Mouse (Mus musculus) neural tube, embryonic 15.5 days (tissue): ENCODE results near the gene Fam160a1. TPM values are rescaled to one million over a fixed set of nuclear protein-coding genes. Genes with fewer than 3 reads are reported as not detected.

Source experiments
- ATAC-seq: fragments of 200-750 bp; cut with Nextera tagmentation; 2 replicates; pipeline ENCODE4 v1.8.0; 2017; ENCODE audit warnings: mild to moderate bottlenecking, moderate TSS enrichment, moderate library complexity; ENCODE audit not compliant: low FRiP score
- H3K27ac ChIP-seq: fragments of 300-500 bp; sonication (generic); replicated peaks from 2 replicates; pipeline ENCODE4 v1.5.1; 2015; ENCODE audit warnings: mild to moderate bottlenecking, inconsistent platforms
- H3K27me3 ChIP-seq: fragments of 300-500 bp; sonication (generic); replicated peaks from 2 replicates; pipeline ENCODE4 v1.6.1; 2015; ENCODE audit warnings: inconsistent platforms
- H3K36me3 ChIP-seq: fragments of 300-500 bp; sonication (generic); 2 replicates; pipeline ENCODE4 v1.6.1; 2015; ENCODE audit warnings: inconsistent platforms
- H3K4me1 ChIP-seq: fragments of 300-500 bp; sonication (generic); 2 replicates; pipeline ENCODE4 v1.6.1; 2015; ENCODE audit warnings: inconsistent platforms
- H3K4me2 ChIP-seq: fragments of 300-500 bp; sonication (generic); 2 replicates; pipeline ENCODE4 v1.6.1; 2015; ENCODE audit warnings: inconsistent platforms, mild to moderate bottlenecking, moderate library complexity
- H3K4me3 ChIP-seq: fragments of 300-500 bp; sonication (generic); replicated peaks from 2 replicates; pipeline ENCODE4 v1.5.1; 2015; ENCODE audit warnings: mild to moderate bottlenecking, inconsistent platforms
- H3K9ac ChIP-seq: fragments of 300-500 bp; sonication (generic); replicated peaks from 2 replicates; pipeline ENCODE4 v1.6.1; 2015; ENCODE audit warnings: mild to moderate bottlenecking, inconsistent platforms
- H3K9me3 ChIP-seq: fragments of 300-500 bp; sonication (generic); replicated peaks from 2 replicates; pipeline ENCODE4 v1.6.1; 2016; ENCODE audit warnings: inconsistent platforms
- WGBS: fragments of 180-500 bp; shearing (Covaris S2); methylation state at CpG from one replicate; pipeline ENCODE4 v1.1.7; 2015; ENCODE audit warnings: mixed read lengths; 5-methylcytosine and 5-hydroxymethylcytosine counted together
- polyA plus RNA-seq: library from polyadenylated mRNA; unstranded; fragments of >200 nt; fragmentation: Nextera tagmentation; extraction: Ambion mirVana; gene quantifications from 2 replicates; pipeline ENCODE4 v1.2.1, GENCODE M21; 2015

The Fam160a1 gene
- polyA plus RNA-seq, 1 experiment from 2014 or later = 0.31 TPM

DNA sequence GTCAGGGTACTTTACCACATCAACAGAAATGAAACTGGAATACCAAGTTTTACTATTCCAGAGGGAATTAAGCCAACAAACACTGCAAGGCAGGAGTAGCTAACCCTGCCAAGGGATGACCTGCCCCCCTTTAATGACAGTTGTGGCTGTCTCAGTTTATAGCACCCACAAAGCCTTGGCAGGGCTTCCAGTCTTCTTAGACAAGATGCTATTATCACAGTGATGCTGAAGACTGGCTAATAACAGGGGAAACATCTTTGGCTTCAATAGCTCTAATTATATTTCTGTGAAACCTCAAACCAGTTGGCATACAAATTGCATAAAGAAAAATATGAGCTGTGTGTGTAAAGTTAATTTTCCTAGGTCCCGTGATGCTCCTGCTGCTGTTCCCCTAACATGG is 29.2 kb upstream of the Fam160a1 start:
- 67% methylated on average over 1 of the region's 1 CpGs for WGBS
- Histone ChIP-seq H3K27ac (no peak overlapping the region), H3K27me3 (no peaks in the 10 kb centered on the region), H3K36me3 (no peaks in the 10 kb centered on the region), H3K4me1 (peaks cover 16% of the 10 kb centered on the region), H3K4me3 (no peak overlapping the region), H3K9me3 (no peaks in the 10 kb centered on the region), H3K9ac (no peak overlapping the region), H3K4me2 (no peak overlapping the region)
- no peak for ATAC-seq

DNA sequence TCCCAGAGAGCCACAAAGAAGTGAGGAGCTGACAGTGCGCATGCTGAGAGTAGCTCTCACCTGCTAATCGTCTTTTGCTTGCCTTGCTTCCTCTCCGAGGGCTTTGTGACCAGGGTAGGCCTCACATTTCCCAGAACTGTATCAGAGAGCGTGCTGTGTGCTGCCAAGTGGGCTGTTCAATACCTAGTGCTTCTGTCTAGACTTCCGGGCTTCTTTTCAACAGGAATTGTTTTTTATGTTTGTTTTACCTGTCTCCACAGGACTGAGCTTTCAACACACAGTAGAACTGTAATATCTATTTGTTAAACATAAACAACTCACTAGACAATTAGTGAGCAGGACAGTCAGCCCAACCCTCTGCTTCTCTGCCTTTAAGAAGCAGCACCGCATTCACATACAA is 28.2 kb upstream of the Fam160a1 start:
- Histone ChIP-seq H3K4me2 (no peak overlapping the region), H3K36me3 (no peaks in the 10 kb centered on the region), H3K9me3 (no peaks in the 10 kb centered on the region), H3K4me3 (no peak overlapping the region), H3K27ac (no peak overlapping the region), H3K27me3 (no peaks in the 10 kb centered on the region), H3K4me1 (peaks cover 16% of the 10 kb centered on the region), H3K9ac (no peak overlapping the region)
- WGBS = 90% methylated on average over 6 of the region's 6 CpGs
- ATAC-seq = no peak

DNA sequence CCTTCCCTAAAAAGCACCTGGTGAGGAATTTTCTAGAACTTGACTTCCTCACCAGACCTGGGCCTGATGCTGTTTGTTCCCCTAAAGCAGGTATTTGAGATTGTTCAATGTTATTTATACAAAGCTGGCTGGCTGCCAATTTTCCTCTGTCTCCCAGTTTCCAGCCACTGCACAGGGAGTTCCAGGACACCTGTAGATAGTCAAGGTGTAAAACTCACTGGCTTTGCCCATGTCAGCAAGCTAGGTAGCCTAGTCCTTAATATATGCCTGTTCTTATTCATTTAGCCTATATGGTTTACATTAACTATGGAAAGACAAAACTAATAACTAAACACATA is 25.8 kb upstream of the Fam160a1 start:
- H3K9ac ChIP-seq = no peak overlapping the region

DNA sequence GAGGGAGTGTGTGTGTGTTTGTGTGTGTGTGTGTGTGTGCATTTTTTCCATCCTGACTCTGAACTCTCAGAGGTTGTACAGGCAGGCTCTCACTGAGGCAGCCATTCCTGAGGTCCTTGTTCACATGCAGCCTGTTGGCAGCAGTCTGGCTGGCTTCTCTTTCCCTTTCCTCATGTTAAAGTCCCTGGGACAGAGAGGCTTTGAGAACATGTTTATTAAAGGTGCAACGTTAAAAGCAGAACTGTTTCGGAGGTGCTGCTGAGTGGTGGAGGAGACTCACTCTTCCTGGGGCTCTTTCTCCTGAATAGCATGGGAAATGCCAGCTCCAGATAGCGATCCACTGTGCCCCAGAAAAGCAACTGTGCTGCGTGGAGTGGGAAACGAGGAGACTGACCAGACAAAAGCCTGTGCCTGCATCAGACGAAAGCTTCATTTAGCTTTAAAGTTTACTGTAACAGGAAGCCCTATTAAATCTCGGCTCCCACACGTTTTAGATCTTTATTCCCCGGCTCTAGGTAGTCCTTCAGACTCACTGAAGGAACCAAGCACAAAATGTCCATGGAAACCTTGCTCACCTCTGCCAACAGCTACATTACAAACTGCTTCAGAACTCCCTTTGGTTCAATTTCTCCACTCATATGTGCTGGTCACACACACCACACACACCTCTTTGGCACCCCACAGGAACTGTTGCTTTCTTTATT is 25.2 kb upstream of the Fam160a1 start:
- no peak overlapping the region for H3K4me2 ChIP-seq
- H3K27me3 ChIP-seq = no peaks in the 10 kb centered on the region
- H3K27ac ChIP-seq = peak overlapping the region; percentile 54
- no peak overlapping the region for H3K4me3 ChIP-seq
- H3K9me3 ChIP-seq = no peaks in the 10 kb centered on the region
- ATAC-seq = no peak; the same call in 1 of the 2 replicates
- 44% methylated on average over 9 of the region's 9 CpGs for WGBS
- peaks cover 20% of the 10 kb centered on the region for H3K4me1 ChIP-seq
- no peak overlapping the region for H3K9ac ChIP-seq
- H3K36me3 ChIP-seq = no peaks in the 10 kb centered on the region

More for the DNA sequence above, 25.8 kb upstream of the Fam160a1 start:
- H3K4me3 ChIP-seq = no peak overlapping the region
- H3K36me3 ChIP-seq = no peaks in the 10 kb centered on the region
- no peaks in the 10 kb centered on the region for H3K9me3 ChIP-seq
- ATAC-seq = no peak
- peaks cover 16% of the 10 kb centered on the region for H3K4me1 ChIP-seq
- H3K4me2 ChIP-seq = no peak overlapping the region
- no peak overlapping the region for H3K27ac ChIP-seq
- no peaks in the 10 kb centered on the region for H3K27me3 ChIP-seq

DNA sequence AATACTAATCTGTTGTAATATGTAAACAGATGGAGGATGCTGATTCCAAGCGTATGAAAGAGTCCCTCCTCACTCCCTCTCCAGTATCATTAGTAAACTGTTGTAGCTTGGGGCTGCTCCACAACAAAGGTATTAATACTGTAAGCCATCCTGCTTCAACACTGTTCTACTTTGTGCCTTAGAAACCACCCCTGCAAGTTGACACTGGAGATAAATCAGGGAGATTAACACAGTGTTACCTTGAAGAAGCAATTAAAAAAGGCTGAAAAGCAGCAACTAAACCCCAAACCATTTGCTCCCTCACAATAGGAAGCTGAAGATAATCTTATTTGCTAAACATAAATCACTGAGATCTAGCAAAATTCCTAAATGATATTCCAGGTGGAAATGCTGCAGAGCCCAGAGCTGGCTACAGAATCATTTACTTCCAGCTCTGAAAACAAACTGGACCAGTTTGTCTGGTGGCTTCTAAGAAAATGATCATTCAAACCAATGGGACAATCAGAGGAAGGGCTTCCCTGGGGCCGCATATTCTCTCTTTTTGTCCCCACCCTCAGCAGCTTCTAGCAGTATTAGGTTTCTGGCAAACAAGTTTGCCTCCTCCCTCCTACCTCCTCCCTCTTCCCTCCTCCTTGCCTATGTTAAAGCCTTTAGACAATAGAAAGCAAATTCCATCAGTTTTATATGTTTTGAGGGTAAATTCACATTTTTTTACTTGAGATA is 24.5 kb upstream of the Fam160a1 start:
- peaks cover 20% of the 10 kb centered on the region for H3K4me1 ChIP-seq
- no peaks in the 10 kb centered on the region for H3K9me3 ChIP-seq
- H3K9ac ChIP-seq = no peak overlapping the region
- H3K4me3 ChIP-seq = no peak overlapping the region
- 29% methylated on average over 2 of the region's 2 CpGs for WGBS
- no peak overlapping the region for H3K4me2 ChIP-seq
- no peaks in the 10 kb centered on the region for H3K36me3 ChIP-seq
- no peaks in the 10 kb centered on the region for H3K27me3 ChIP-seq
- H3K27ac ChIP-seq = peak overlapping the region; percentile 54
- no peak; the same call in 1 of the 2 replicates for ATAC-seq

DNA sequence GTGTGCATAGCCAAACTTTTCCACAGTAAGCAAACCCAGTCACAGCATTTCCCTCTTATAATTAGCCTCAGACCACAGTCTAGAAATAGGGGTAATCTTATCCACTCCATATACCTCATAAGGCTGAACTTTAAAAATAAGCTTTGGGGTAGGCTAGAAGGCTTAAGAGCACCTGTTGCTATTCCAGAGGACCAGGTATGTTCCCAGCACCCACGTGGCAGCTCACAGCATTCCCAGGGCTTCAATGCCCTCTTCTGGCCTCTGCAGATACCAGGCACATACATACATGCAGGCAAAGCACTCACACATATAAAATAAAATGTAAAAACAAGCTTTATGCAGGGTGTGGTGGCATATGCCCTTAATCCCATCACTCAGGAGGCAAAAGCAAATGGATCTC is 16.5 kb upstream of the Fam160a1 start:
- peaks cover 14% of the 10 kb centered on the region for H3K4me1 ChIP-seq
- H3K9ac ChIP-seq = no peak overlapping the region
- H3K4me3 ChIP-seq = no peak overlapping the region
- no peaks in the 10 kb centered on the region for H3K9me3 ChIP-seq
- H3K27me3 ChIP-seq = no peaks in the 10 kb centered on the region
- H3K36me3 ChIP-seq = no peaks in the 10 kb centered on the region
- H3K27ac ChIP-seq = no peak overlapping the region
- 81% methylated on average over 1 of the region's 1 CpGs for WGBS
- ATAC-seq = no peak
- H3K4me2 ChIP-seq = no peak overlapping the region

DNA sequence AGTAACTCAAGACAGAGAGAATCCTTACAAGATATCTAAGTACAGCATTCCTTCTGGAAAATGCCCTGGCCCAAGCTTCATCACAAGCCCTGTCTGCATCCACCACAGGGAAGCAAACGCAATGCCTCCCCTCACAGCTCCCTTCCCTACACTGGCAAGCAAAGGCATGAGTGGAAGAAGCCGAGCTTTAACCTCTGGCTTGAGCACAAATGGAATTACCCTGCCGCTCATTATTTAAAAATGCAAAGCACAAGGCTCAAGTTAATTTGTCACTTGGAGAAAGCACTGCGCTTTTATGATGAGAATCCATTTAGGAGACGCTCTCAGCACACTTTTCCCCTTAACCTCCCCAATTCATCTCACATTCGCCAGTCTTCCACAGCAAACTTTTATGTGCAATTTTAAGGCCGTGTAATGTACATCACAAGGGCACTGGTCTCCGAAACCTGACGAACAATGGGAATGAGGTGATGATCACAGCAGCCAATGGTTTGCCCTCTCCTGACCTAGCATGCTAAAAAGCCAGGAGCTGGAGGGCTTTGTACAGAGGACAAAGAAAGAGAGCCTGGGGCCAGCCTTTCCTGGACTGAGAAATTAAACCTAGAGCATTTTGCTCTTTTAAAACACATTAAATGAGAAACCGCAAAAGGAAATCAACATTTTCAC is 15.5 kb upstream of the Fam160a1 start:
- H3K4me2 ChIP-seq = peak overlapping the region; percentile 1; the same call in 1 of the 2 replicates
- no peaks in the 10 kb centered on the region for H3K36me3 ChIP-seq
- WGBS = 22% methylated on average over 10 of the region's 10 CpGs
- H3K27ac ChIP-seq = 0 out of 2 replicates have a peak overlapping the region, but pooled peaks have one; percentile 45
- H3K9ac ChIP-seq = no peak overlapping the region
- H3K9me3 ChIP-seq = no peaks in the 10 kb centered on the region
- peaks cover 11% of the 10 kb centered on the region for H3K4me1 ChIP-seq
- no peaks in the 10 kb centered on the region for H3K27me3 ChIP-seq
- no peak for ATAC-seq
- no peak overlapping the region for H3K4me3 ChIP-seq

DNA sequence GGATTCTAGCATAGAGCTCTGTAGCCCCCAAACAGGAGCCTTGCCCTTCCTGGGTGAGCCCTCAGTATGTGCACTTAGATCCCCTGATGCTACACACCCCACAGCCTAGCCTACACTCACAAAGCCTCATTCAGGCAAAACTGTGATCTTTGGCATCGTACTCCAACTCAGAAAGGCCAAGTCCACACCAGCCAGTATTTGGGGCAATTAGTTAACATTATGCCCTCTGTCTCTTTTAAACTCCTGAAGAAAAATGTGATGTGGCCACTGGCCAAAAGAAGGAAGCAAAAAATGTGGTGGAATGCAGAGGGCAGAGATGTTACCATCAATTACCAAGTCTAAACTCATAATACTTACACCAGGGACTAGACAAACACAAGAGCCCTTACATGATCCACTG is 14.7 kb upstream of the Fam160a1 start:
- H3K9ac ChIP-seq = no peak overlapping the region
- peaks cover 10% of the 10 kb centered on the region; the same call in 1 of the 2 replicates for H3K4me1 ChIP-seq
- H3K4me2 ChIP-seq = no peak overlapping the region
- no peaks in the 10 kb centered on the region for H3K9me3 ChIP-seq
- no peak overlapping the region for H3K4me3 ChIP-seq
- 80% methylated on average over 1 of the region's 1 CpGs for WGBS
- no peaks in the 10 kb centered on the region for H3K36me3 ChIP-seq
- H3K27ac ChIP-seq = no peak overlapping the region
- no peaks in the 10 kb centered on the region for H3K27me3 ChIP-seq
- no peak for ATAC-seq

DNA sequence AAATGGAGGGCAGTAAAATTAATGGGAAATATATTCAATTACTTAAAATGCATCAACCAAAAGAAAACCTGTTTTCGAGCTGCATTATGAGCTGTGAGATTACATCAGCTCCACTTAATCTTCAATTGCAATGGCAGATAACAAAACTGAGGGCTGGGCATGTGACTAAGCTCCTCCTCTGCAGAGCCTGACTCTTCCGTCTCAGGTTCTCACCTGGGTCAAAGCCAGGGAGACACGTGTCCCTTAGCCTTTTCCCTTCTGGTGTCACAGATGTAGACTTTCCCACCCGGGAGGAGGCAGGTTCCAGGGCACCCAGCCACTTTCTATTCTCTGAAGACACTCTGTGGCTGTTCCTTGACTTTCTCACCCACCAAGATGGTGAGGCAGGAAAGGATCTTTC is 12.0 kb upstream of the Fam160a1 start:
- ATAC-seq = no peak

DNA sequence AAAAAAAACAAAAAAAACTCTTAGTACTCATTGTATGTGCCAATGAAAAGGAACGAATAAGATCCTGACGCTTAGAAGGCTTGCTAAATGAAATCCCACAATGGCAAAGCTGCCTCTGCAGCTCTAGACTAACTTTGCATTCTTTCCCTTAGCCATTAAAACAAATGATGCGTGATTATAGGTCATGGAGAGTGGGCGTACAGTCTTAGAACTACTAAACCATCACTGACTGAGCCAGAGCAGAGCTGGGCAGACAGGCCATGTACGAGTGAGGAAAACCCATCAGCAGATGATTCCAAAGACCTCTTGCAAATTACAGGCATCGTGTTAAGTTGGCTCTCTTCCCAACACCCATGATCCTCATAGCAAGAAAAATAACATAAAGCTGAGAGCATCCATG is 10.7 kb upstream of the Fam160a1 start:
- ATAC-seq = no peak
- H3K4me3 ChIP-seq = no peak overlapping the region
- no peaks in the 10 kb centered on the region for H3K36me3 ChIP-seq
- peaks cover 8% of the 10 kb centered on the region; the same call in 1 of the 2 replicates for H3K4me1 ChIP-seq
- H3K27me3 ChIP-seq = no peaks in the 10 kb centered on the region
- no peaks in the 10 kb centered on the region for H3K9me3 ChIP-seq
- H3K9ac ChIP-seq = no peak overlapping the region
- 27% methylated on average over 6 of the region's 6 CpGs for WGBS
- H3K27ac ChIP-seq = no peak overlapping the region
- H3K4me2 ChIP-seq = no peak overlapping the region

More for the DNA sequence above, 12.0 kb upstream of the Fam160a1 start:
- Histone ChIP-seq H3K27ac (no peak overlapping the region), H3K9ac (no peak overlapping the region), H3K27me3 (no peaks in the 10 kb centered on the region), H3K4me1 (peaks cover 10% of the 10 kb centered on the region; the same call in 1 of the 2 replicates), H3K9me3 (no peaks in the 10 kb centered on the region), H3K4me2 (no peak overlapping the region), H3K4me3 (no peak overlapping the region), H3K36me3 (no peaks in the 10 kb centered on the region)
- 67% methylated on average over 4 of the region's 4 CpGs for WGBS

DNA sequence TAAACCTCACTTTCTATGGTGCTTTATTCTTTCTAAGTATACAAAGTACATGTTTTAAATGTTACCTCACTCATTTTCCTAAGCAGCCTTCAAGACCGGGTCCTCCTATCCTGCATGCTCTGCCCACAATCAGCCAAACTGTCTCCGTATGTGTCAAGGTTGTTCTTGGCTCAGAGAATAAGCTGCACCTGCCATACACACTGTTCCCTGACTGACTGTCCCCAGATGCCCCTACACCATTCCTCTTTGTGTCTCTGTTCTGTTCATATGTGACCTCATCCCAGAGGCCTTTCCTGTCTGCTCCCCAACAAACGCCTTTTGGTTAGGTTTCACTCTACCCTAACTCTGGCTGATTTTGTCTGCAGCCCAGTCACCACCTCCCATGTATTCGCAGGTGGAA is 10.2 kb upstream of the Fam160a1 start:
- no peaks in the 10 kb centered on the region for H3K9me3 ChIP-seq
- H3K27ac ChIP-seq = no peak overlapping the region
- WGBS = 59% methylated on average over 4 of the region's 4 CpGs
- no peaks in the 10 kb centered on the region for H3K36me3 ChIP-seq
- H3K4me3 ChIP-seq = no peak overlapping the region
- no peak overlapping the region for H3K4me2 ChIP-seq
- no peaks in the 10 kb centered on the region for H3K27me3 ChIP-seq
- H3K9ac ChIP-seq = no peak overlapping the region
- ATAC-seq = no peak
- peaks cover 3% of the 10 kb centered on the region; the same call in 1 of the 2 replicates for H3K4me1 ChIP-seq
